Mouse (Mus musculus): ENCODE measurements around the gene Amigo2.

Amigo2 gene

GRCm38 (mm10) chr15:97267094-97267695 lies 20.1 kb upstream of the Amigo2 start:
- no peak for DNase-seq (ENCODE audit: low read depth, low spot score)

GRCm38 (mm10) chr15:97266236-97266845 lies 19.3 kb upstream of the Amigo2 start:
- no peak for DNase-seq (ENCODE audit: low read depth, low spot score)

GRCm38 (mm10) chr15:97262251-97262650 lies 15.2 kb upstream of the Amigo2 start:
- DNase-seq (ENCODE audit: low read depth, low spot score): no peak

DNA sequence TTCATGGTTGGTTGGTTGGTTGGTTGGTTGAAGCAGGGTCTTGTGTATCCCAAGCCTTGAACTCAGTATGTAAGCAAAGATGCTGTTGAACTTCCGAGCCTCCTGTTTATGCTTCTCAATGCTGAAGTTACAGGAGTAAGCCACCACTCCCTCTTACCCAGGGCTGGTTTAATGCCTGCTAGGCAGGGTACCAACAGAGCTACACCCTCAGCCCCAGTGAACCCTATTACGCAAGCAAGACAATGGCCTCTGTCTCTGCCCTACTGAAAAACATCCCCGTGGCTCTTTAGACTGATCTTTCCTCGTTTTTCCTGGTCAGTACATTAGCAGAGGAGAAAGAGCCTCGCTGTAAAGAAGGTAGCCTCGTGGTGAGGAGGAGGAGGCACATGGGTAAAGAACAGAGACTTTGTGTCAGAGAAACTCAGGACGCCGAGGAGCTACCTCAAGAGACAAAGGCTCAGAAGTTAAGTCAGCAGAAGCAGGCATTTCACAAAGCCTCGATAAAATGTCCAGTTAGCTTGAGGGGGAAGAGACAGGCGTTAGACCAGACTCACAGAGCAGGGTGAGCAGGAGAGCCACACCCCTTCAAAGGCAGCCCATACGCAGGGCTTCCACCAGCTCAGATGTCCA lies 13.0 kb upstream of the Amigo2 start:
- no peak for DNase-seq (ENCODE audit: low read depth, low spot score)

- no peak for DNase-seq (ENCODE audit: low read depth, low spot score)
Observed at GRCm38 (mm10) chr15:97259300-97259699, 12.2 kb upstream of the Amigo2 start.

DNA sequence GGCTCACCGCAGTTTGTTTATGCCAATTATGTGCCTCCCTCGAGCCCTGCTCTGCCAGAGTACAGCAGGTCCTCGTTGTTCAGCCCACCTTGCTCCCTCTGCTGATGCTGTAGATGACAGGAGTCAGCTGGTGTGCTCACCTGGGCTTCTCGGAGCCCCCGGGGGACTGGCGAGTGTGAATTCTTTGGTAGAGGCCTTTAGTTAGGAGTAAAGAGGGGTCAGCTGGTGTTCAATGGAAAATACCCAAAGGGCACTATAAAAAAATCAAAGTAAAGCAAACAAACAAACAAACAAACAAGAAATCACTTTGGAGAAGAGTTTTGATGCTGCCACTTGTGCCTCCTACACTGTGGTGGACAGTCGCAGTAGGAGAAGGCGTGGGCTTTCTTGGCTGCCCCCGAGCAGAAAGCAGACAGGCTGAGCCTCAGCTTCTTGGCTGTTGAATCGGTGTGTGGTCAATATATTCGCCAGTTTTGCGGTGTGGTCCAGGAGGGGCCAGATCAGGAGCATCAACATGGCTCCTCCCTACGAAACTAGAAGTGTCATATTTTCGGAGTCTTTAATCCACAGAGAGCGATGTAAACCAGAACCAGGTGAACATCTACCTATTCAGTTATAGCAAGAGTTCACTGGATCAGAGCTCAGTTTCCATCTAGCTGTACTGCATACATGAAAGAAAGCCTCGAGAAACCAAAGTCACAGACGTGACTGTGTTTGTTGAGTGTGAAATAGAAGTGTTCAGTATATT lies 11.6 kb upstream of the Amigo2 start:
- DNase-seq (ENCODE audit: low read depth, low spot score): no peak

DNA sequence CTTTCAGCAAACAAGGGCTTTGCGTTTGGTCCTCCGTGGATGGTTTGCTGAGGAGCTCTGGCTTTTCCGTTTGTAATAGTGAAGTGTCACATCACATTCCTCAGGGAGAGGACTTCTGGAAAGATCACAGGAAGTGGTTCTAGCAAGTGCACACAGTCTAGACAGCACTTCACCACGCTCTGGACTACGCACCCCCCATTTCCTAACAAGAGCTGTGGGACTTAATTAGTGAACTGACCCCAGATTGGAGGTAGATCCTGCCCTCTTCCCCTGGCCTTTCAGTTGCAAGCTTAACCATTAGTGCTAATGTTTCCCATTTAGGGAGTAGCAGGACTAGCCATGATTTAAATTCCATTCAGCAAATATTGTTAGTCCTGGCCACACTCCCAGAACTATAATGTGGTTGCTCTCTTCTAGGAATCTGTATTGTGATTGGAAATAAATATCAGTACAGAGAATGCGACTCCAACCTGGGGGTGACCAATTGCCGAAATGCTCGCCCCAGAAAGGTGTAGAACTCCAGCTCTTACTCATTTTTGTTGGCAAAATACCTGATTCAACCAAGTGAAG lies 10.2 kb upstream of the Amigo2 start:
- DNase-seq (ENCODE audit: low read depth, low spot score): no peak

GRCm38 (mm10) chr15:97256411-97256810 lies 9.3 kb upstream of the Amigo2 start:
- no peak for DNase-seq (ENCODE audit: low read depth, low spot score)

- peak; percentile 89 for DNase-seq (ENCODE audit: low read depth, low spot score)
Observed at GRCm38 (mm10) chr15:97255800-97256199, 8.7 kb upstream of the Amigo2 start.

- peak; percentile 59 for DNase-seq (ENCODE audit: low read depth, low spot score)
Observed at GRCm38 (mm10) chr15:97254375-97254774, 7.3 kb upstream of the Amigo2 start.

DNA sequence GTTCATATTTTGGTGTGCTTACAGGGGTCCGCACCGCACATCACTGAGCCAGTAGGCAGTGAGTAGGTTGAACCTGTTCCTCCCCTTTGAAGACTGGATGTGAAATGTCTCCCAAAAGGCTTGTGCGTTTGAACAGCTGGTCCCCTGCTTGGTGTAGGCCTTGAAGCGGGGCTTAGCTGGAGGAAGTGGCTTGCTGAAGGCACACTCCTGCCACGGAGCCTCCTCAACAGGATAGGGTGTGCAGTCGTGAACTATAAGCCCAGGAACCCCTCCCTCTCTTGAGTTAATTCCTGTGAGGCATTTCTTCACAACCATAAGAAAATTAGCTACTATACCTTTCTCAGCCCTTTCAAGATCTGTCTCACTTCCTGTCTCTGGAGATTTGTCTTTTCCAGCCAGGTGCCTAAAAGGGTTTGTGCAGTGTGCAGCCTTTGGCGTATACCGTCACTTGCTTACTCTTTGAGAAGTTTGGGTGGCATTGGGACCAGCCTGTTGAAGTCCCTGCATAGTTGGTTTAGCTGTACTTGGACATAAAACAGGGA lies 5.5 kb upstream of the Amigo2 start:
- DNase-seq (ENCODE audit: low read depth, low spot score): no peak

DNA sequence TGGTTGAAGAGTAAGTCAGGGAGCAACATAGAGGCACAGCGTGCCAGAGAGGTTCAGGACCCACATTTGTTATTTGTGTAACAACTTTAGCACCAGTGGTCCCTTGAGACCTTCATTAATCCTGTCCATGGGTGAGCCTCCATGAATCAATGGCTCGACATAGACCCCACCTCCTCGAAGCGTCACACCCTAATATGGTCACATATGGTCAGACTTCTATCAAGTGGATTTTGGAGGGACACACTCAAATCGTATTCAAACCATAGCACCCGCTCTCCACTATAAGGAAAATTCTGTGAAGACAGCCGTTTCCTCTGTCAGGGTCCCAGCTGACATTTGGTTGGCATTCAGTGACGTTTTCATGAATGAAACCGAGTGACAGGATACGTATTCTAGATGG lies 2.2 kb upstream of the Amigo2 start:
- DNase-seq (ENCODE audit: low read depth, low spot score): no peak

DNA sequence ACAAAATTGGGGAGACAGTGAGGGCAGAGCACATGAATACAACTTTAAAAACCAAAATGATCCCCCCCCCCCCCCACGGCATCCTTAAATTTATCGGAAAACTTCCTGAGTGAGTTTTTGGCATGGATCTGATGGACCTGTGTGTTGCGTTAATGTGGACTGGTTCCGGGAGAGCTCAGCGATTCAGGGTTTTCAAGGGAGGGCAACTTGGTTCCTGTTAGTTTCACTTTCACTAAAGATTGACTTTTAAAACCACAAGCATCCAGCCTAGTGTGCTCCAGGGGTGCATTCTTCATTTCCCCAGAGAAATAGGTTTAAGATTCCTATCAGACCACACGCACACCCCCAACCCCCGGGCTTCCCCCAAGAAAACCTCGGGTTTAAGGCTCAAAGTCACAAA lies 1.2 kb upstream of the Amigo2 start:
- no peak for DNase-seq (ENCODE audit: low read depth, low spot score)

GRCm38 (mm10) chr15:97247791-97248161 lies 689 bp upstream of the Amigo2 start:
- peak; percentile 45 for DNase-seq (ENCODE audit: low read depth, low spot score)

- DNase-seq (ENCODE audit: low read depth, low spot score): no peak
Observed at GRCm38 (mm10) chr15:97246256-97246655, 831 bp downstream of the Amigo2 start.

GRCm38 (mm10) chr15:97245392-97245791 lies 1.7 kb downstream of the Amigo2 start:
- no peak for DNase-seq (ENCODE audit: low read depth, low spot score)

GRCm38 (mm10) chr15:97236943-97237342 lies 10.1 kb downstream of the Amigo2 start:
- peak; percentile 67 for DNase-seq (ENCODE audit: low read depth, low spot score)

GRCm38 (mm10) chr15:97235183-97235582 lies 11.9 kb downstream of the Amigo2 start:
- DNase-seq (ENCODE audit: low read depth, low spot score): peak; percentile 84

- no peak for DNase-seq (ENCODE audit: low read depth, low spot score)
Observed at GRCm38 (mm10) chr15:97234076-97234475, 13.0 kb downstream of the Amigo2 start.

DNA sequence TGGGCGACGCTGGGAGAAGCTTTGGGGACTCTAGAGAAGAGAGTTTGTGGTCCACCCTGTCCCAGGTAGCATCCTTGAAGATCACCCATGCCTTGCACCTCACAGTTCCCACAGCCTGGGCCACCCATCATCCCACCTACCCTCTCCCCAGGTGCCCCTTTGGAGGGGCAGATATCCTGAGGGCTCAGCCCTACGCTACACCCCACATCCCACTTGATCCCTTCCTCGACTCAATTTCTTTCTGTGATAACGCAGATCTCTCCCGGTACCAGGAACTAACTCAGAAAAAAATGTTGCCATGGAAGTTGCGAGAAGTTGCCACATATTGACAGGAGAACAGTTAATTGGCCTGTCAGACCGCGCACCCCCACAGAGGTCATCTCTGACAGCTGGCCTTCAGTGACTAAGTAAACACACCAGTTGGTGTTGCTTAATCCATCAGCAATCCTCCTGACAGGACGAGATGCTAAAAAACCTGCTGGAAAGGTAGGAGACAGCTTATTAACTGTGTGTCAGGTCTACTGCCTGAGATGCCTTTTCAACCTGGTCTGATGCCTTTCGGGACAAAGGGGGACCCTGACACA lies 17.5 kb downstream of the Amigo2 start:
- DNase-seq (ENCODE audit: low read depth, low spot score): no peak

- no peak for DNase-seq (ENCODE audit: low read depth, low spot score)
Observed at GRCm38 (mm10) chr15:97224003-97224402, 23.1 kb downstream of the Amigo2 start.

DNA sequence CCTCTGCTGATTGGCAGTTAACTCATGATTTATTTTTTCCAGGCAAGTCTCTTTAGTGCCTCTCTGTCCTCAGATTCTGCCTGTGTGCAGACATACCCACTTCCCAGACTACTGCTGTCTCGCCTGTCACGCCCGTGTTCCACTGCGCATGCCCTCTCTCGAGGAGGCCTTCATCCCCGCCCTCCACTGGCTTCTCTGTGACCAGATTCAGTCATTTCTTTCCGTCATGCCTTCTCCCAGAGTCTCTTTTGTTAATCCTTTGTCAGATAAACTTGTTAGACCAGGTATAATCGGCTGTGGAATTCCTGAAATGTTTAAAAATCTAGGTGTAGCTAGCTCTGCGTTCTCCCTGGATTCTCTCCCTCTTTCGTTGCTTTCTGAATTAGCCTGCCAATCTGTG lies 23.7 kb downstream of the Amigo2 start:
- peak; percentile 33 for DNase-seq (ENCODE audit: low read depth, low spot score)
